Mouse (Mus musculus) midbrain, embryonic 11.5 days (tissue): ENCODE measurements at regions not wholly inside any gene's neighbourhood (a gene's known extent, or its start where the extent isn't known, plus 50 kb on each side); places are given as distances from the start of the nearest gene placed in this dataset.

Source experiments
- ATAC-seq: fragments of 200-750 bp; cut with Nextera tagmentation; 2 replicates; pipeline ENCODE4 v1.8.0; 2017; ENCODE audit warnings: moderate TSS enrichment, moderate library complexity; ENCODE audit not compliant: low FRiP score
- DNase-seq: peaks from one replicate; pipeline ENCODE4 v3.0.0; 2015; ENCODE audit warnings: low spot score; ENCODE audit errors: missing footprints
- H3K27ac ChIP-seq: fragments of 300-500 bp; sonication (generic); 2 replicates; pipeline ENCODE4 v1.5.1; 2014; ENCODE audit warnings: low read depth, low read length
- H3K27me3 ChIP-seq: fragments of 300-500 bp; sonication (generic); 2 replicates; pipeline ENCODE4 v1.6.1; 2014; ENCODE audit warnings: mild to moderate bottlenecking, low read length, moderate library complexity, mixed read lengths; ENCODE audit not compliant: control insufficient read depth, insufficient read depth
- H3K36me3 ChIP-seq: fragments of 300-500 bp; sonication (generic); 2 replicates; pipeline ENCODE4 v1.6.1; 2014; ENCODE audit warnings: mild to moderate bottlenecking, low read length, moderate library complexity, mixed read lengths; ENCODE audit not compliant: control insufficient read depth, insufficient read depth
- H3K4me1 ChIP-seq: fragments of 300-500 bp; sonication (generic); 2 replicates; pipeline ENCODE4 v1.6.1; 2014; ENCODE audit warnings: low read length; ENCODE audit not compliant: control insufficient read depth, insufficient read depth
- H3K4me2 ChIP-seq: fragments of 300-500 bp; sonication (generic); 2 replicates; pipeline ENCODE4 v1.6.1; 2014; ENCODE audit warnings: mild to moderate bottlenecking, moderate library complexity
- H3K4me3 ChIP-seq: fragments of 300-500 bp; sonication (generic); 2 replicates; pipeline ENCODE4 v1.5.1; 2014; ENCODE audit warnings: low read depth, low read length
- H3K9ac ChIP-seq: fragments of 300-500 bp; sonication (generic); 2 replicates; pipeline ENCODE4 v1.6.1; 2014; ENCODE audit warnings: low read length
- H3K9me3 ChIP-seq: fragments of 300-500 bp; sonication (generic); 2 replicates; pipeline ENCODE4 v1.6.1; 2016; ENCODE audit warnings: low read length; ENCODE audit not compliant: control insufficient read depth
- WGBS: fragments of 180-500 bp; shearing (Covaris S2); extraction: QIAGEN DNeasy Blood & Tissue Kit; methylation state at CpG from one replicate; pipeline ENCODE4 v1.1.7; 2014; 5-methylcytosine and 5-hydroxymethylcytosine counted together

- H3K4me1 ChIP-seq: no peaks in the 10 kb centered on the region
- no peak overlapping the region for H3K4me2 ChIP-seq
- no peak overlapping the region for H3K27ac ChIP-seq
- WGBS: 76% methylated on average over 4 of the region's 4 CpGs
- no peaks in the 10 kb centered on the region for H3K36me3 ChIP-seq
- H3K9me3 ChIP-seq: no peaks in the 10 kb centered on the region
- H3K9ac ChIP-seq: no peak overlapping the region
- no peak overlapping the region for H3K4me3 ChIP-seq
- H3K27me3 ChIP-seq: no peaks in the 10 kb centered on the region
- ATAC-seq (no peak), DNase-seq (no peak)
Measured at GRCm38 (mm10) chr7:36919413-36919812, 221.5 kb downstream of the Tshz3 start.

GRCm38 (mm10) chr7:36921003-36921402 is 223.1 kb downstream of the Tshz3 start:
- H3K4me1 ChIP-seq: no peaks in the 10 kb centered on the region
- no peak overlapping the region for H3K4me3 ChIP-seq
- no peaks in the 10 kb centered on the region for H3K27me3 ChIP-seq
- no peaks in the 10 kb centered on the region for H3K9me3 ChIP-seq
- H3K4me2 ChIP-seq: no peak overlapping the region
- 83% methylated on average over 14 of the region's 14 CpGs for WGBS
- H3K36me3 ChIP-seq: no peaks in the 10 kb centered on the region
- H3K27ac ChIP-seq: no peak overlapping the region
- DNase-seq (no peak), ATAC-seq (no peak)
- no peak overlapping the region for H3K9ac ChIP-seq

- no peaks in the 10 kb centered on the region for H3K36me3 ChIP-seq
- ATAC-seq (no peak), DNase-seq (no peak)
- WGBS: 84% methylated on average over 3 of the region's 4 CpGs
- no peaks in the 10 kb centered on the region for H3K4me1 ChIP-seq
- H3K9ac ChIP-seq: no peak overlapping the region
- H3K27ac ChIP-seq: no peak overlapping the region
- no peak overlapping the region for H3K4me3 ChIP-seq
- no peaks in the 10 kb centered on the region for H3K9me3 ChIP-seq
- no peak overlapping the region for H3K4me2 ChIP-seq
- no peaks in the 10 kb centered on the region for H3K27me3 ChIP-seq
Measured at GRCm38 (mm10) chr7:36933490-36933889, 235.6 kb downstream of the Tshz3 start.

- WGBS: 85% methylated on average over 21 of the region's 21 CpGs
Measured at GRCm38 (mm10) chr7:36934792-36935555, 237.1 kb downstream of the Tshz3 start.

GRCm38 (mm10) chr7:36940611-36941010 is 242.7 kb downstream of the Tshz3 start:
- Histone ChIP-seq H3K9ac (no peak overlapping the region), H3K9me3 (no peaks in the 10 kb centered on the region), H3K36me3 (no peaks in the 10 kb centered on the region), H3K4me1 (no peaks in the 10 kb centered on the region), H3K4me2 (no peak overlapping the region), H3K27ac (no peak overlapping the region), H3K4me3 (no peak overlapping the region), H3K27me3 (no peaks in the 10 kb centered on the region)
- DNase-seq: no peak
- WGBS: 90% methylated on average over 10 of the region's 10 CpGs
- no peak for ATAC-seq

More at GRCm38 (mm10) chr7:36934792-36935555, 237.1 kb downstream of the Tshz3 start:
- ATAC-seq: no peak
- no peaks in the 10 kb centered on the region for H3K9me3 ChIP-seq
- no peak overlapping the region for H3K4me2 ChIP-seq
- H3K27me3 ChIP-seq: no peaks in the 10 kb centered on the region
- H3K4me3 ChIP-seq: no peak overlapping the region
- no peaks in the 10 kb centered on the region for H3K36me3 ChIP-seq
- H3K27ac ChIP-seq: no peak overlapping the region
- H3K4me1 ChIP-seq: no peaks in the 10 kb centered on the region
- DNase-seq: no peak
- H3K9ac ChIP-seq: no peak overlapping the region

GRCm38 (mm10) chr7:36945024-36945815 is 247.3 kb downstream of the Tshz3 start:
- Histone ChIP-seq H3K9me3 (no peaks in the 10 kb centered on the region), H3K27me3 (no peaks in the 10 kb centered on the region), H3K36me3 (no peaks in the 10 kb centered on the region), H3K27ac (no peak overlapping the region), H3K4me1 (no peaks in the 10 kb centered on the region), H3K4me3 (no peak overlapping the region), H3K9ac (no peak overlapping the region), H3K4me2 (no peak overlapping the region)
- WGBS: 72% methylated on average over 14 of the region's 14 CpGs
- no peak for DNase-seq
- peak; percentile 73 for ATAC-seq

GRCm38 (mm10) chr7:36949511-36949910 is 251.6 kb downstream of the Tshz3 start:
- H3K36me3 ChIP-seq: no peaks in the 10 kb centered on the region
- H3K9ac ChIP-seq: no peak overlapping the region
- no peak overlapping the region for H3K4me3 ChIP-seq
- ATAC-seq (no peak), DNase-seq (no peak)
- H3K4me1 ChIP-seq: no peaks in the 10 kb centered on the region
- no peak overlapping the region for H3K27ac ChIP-seq
- H3K27me3 ChIP-seq: no peaks in the 10 kb centered on the region
- H3K4me2 ChIP-seq: no peak overlapping the region
- 78% methylated on average over 10 of the region's 10 CpGs for WGBS
- no peaks in the 10 kb centered on the region for H3K9me3 ChIP-seq

GRCm38 (mm10) chr7:36955376-36955775 is 257.5 kb downstream of the Tshz3 start:
- H3K4me2 ChIP-seq: no peak overlapping the region
- no peaks in the 10 kb centered on the region; the same call in 1 of the 2 replicates for H3K9me3 ChIP-seq
- no peaks in the 10 kb centered on the region for H3K27me3 ChIP-seq
- H3K36me3 ChIP-seq: no peaks in the 10 kb centered on the region
- H3K27ac ChIP-seq: no peak overlapping the region
- no peaks in the 10 kb centered on the region for H3K4me1 ChIP-seq
- DNase-seq (peak; percentile 53), ATAC-seq (no peak)
- H3K4me3 ChIP-seq: no peak overlapping the region
- no peak overlapping the region for H3K9ac ChIP-seq
- WGBS: 78% methylated on average over 3 of the region's 3 CpGs

- no peak for ATAC-seq
- no peak overlapping the region for H3K27ac ChIP-seq
- H3K27me3 ChIP-seq: no peaks in the 10 kb centered on the region
- H3K36me3 ChIP-seq: no peaks in the 10 kb centered on the region
- H3K4me3 ChIP-seq: no peak overlapping the region
- DNase-seq: no peak
- no peak overlapping the region for H3K4me2 ChIP-seq
- no peak overlapping the region for H3K9ac ChIP-seq
- no peaks in the 10 kb centered on the region; the same call in 1 of the 2 replicates for H3K9me3 ChIP-seq
- WGBS: 88% methylated on average over 8 of the region's 8 CpGs
- H3K4me1 ChIP-seq: no peaks in the 10 kb centered on the region
Measured at GRCm38 (mm10) chr7:36958255-36958654, 260.3 kb downstream of the Tshz3 start.
